Mouse (Mus musculus) cerebellum, postnatal 36 days (tissue): Measurements from ENCODE around the gene Ccdc7b.
"Not testable (repeated sequence)": the region's sequence is repeated elsewhere in the genome, so short reads cannot be mapped to it uniquely, and the experiment has no call there.

Source experiments
- DNase-seq, 2 experiments: peaks; one replicate each; pipeline ENCODE4 v3.0.0; 2021 to 2022; ENCODE audit warnings: mixed read lengths in 2 of 2

Gene Ccdc7b

GRCm38 (mm10) chr8:129066834-129067233 is at the start of gene Ccdc7b:
Gene Ccdc7b, plus strand, starts transcription at chr8:129067134.
- not testable (repeated sequence) for DNase-seq

GRCm38 (mm10) chr8:129065417-129065816 is 1.5 kb upstream of the Ccdc7b start, which contains the start of gene Ccdc7a:
Gene Ccdc7a, minus strand, starts transcription at chr8:129065517.
- DNase-seq: not testable (repeated sequence)

- not testable (repeated sequence) for DNase-seq
These were observed 48.8 kb downstream of the Ccdc7b start for GRCm38 (mm10) chr8:129115761-129116160.

- DNase-seq: no peak
These were observed 64.6 kb downstream of the Ccdc7b start, which contains the start of gene Gm10999 for GRCm38 (mm10) chr8:129131561-129131960. Gene Gm10999, minus strand, starts transcription at chr8:129131661.

GRCm38 (mm10) chr8:129133475-129133874 is 66.5 kb downstream of the Ccdc7b start:
- DNase-seq: no peak
